Mouse (Mus musculus) lung, embryonic 16.5 days (tissue): Measurements from ENCODE around the gene Golga4. TPM values are rescaled to one million over a fixed set of nuclear protein-coding genes. Genes with fewer than 3 reads are reported as not detected.

ENCODE experiments used
- ATAC-seq: fragments of 200-750 bp; cut with Nextera tagmentation; 2 replicates; pipeline ENCODE4 v1.8.0; 2017; ENCODE audit warnings: low read depth, mild to moderate bottlenecking, moderate library complexity
- H3K27ac ChIP-seq: fragments of 300-500 bp; sonication (generic); 2 replicates; pipeline ENCODE4 v1.5.1; 2014; ENCODE audit warnings: mild to moderate bottlenecking, control low read depth, low read length
- H3K27me3 ChIP-seq: fragments of 300-500 bp; sonication (generic); 2 replicates; pipeline ENCODE4 v1.6.1; 2014; ENCODE audit warnings: low read depth, low read length, mixed read lengths; ENCODE audit not compliant: control insufficient read depth, insufficient read depth
- H3K36me3 ChIP-seq: fragments of 300-500 bp; sonication (generic); 2 replicates; pipeline ENCODE4 v1.6.1; 2014; ENCODE audit warnings: low read length; ENCODE audit not compliant: control insufficient read depth, insufficient read depth
- H3K4me1 ChIP-seq: fragments of 300-500 bp; sonication (generic); replicated peaks from 2 replicates; pipeline ENCODE4 v1.6.1; 2014; ENCODE audit warnings: low read length, mixed read lengths; ENCODE audit not compliant: control insufficient read depth, insufficient read depth
- H3K4me2 ChIP-seq: fragments of 300-500 bp; sonication (generic); 2 replicates; pipeline ENCODE4 v1.6.1; 2014; ENCODE audit warnings: low read depth, low read length, control low read depth
- H3K4me3 ChIP-seq: fragments of 300-500 bp; sonication (generic); 2 replicates; pipeline ENCODE4 v1.5.1; 2014; ENCODE audit warnings: mild to moderate bottlenecking, low read length, control low read depth
- H3K9ac ChIP-seq: fragments of 300-500 bp; sonication (generic); 2 replicates; pipeline ENCODE4 v1.6.1; 2014; ENCODE audit warnings: low read length, control low read depth
- H3K9me3 ChIP-seq: fragments of 300-500 bp; sonication (generic); 2 replicates; pipeline ENCODE4 v1.6.1; 2016; ENCODE audit warnings: low read length; ENCODE audit not compliant: control insufficient read depth
- WGBS: fragments of 180-500 bp; shearing (Covaris S2); extraction: QIAGEN DNeasy Blood & Tissue Kit; methylation state at CpG from one replicate; pipeline ENCODE4 v1.1.7; 2014; 5-methylcytosine and 5-hydroxymethylcytosine counted together
- polyA plus RNA-seq: library from polyadenylated mRNA; unstranded; fragments of >200 nt; fragmentation: Nextera tagmentation; extraction: Ambion mirVana; gene quantifications from 2 replicates; pipeline ENCODE4 v1.2.1, GENCODE M21; 2015

Gene Golga4
- polyA plus RNA-seq: 40.2 and 41.2 TPM in 2 replicates

DNA sequence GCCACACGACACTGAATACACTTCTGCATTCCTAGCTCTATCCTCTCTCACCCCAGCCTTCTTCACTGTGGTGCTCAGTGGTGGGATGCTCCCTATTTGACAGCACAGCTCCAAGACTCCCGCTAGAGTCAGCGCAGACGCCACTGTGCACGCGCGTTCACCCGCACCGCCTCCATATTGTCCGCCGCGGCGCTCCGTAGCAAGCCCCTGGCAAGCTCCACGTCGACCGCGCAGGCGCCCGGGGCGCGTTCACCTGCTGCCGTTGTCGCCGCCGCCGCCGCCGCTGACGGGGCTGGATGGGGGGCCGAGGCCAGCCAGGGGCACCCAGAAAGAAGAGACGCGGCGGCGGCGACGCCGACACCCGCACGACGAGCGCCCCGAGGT lies at the start of gene Golga4:
Golga4 (plus strand) TSS at position 248 of the 384 bp plus-strand sequence.
- H3K4me2 ChIP-seq: peak within 1 kb of the TSS; percentile 89
- under 1% methylated on average over 30 of the region's 43 CpGs for WGBS
- H3K4me3 ChIP-seq: peak within 1 kb of the TSS; percentile 96
- ATAC-seq: peak; percentile 92
- H3K27ac ChIP-seq: peak within 1 kb of the TSS; percentile 36
- H3K9me3 ChIP-seq: no peaks in the 10 kb centered on the region
- H3K9ac ChIP-seq: peak within 1 kb of the TSS; percentile 91
- no peaks in the 10 kb centered on the region for H3K36me3 ChIP-seq
- H3K27me3 ChIP-seq: no peaks in the 10 kb centered on the region
- peaks cover 10% of the 10 kb centered on the region for H3K4me1 ChIP-seq

GRCm38 (mm10) chr9:118456405-118456804 lies 49.7 kb upstream of the Golga4 start:
- Histone ChIP-seq H3K4me3 (no peak overlapping the region), H3K36me3 (no peaks in the 10 kb centered on the region), H3K4me1 (no peaks in the 10 kb centered on the region; the same call in 1 of the 2 replicates), H3K9ac (no peak overlapping the region), H3K27ac (no peak overlapping the region), H3K9me3 (no peaks in the 10 kb centered on the region), H3K27me3 (no peaks in the 10 kb centered on the region), H3K4me2 (no peak overlapping the region)
- ATAC-seq: no peak
- WGBS: 28% methylated on average over 6 of the region's 6 CpGs

DNA sequence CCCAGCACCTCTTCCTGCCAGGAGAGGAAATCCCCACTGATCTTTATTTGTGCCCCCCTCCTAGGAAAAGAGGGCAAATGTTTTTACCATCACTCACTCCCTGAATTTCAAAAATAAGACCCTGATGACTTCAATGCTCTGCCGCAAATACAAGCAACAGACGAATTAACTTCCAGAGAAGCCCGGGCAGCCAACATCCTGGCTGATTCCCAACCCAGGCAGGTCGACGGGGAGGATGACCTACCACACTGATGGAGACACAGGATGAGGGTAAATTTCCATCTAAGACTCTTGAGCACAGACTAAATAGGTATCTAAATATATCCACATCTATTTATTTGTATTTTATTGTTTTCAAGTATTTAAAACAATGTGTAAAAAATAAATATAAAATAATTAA lies 48.0 kb upstream of the Golga4 start:
- no peaks in the 10 kb centered on the region for H3K36me3 ChIP-seq
- H3K4me3 ChIP-seq: no peak overlapping the region
- no peak overlapping the region for H3K27ac ChIP-seq
- H3K9me3 ChIP-seq: no peaks in the 10 kb centered on the region
- ATAC-seq: no peak
- 13% methylated on average over 5 of the region's 5 CpGs for WGBS
- H3K27me3 ChIP-seq: no peaks in the 10 kb centered on the region; the same call in 1 of the 2 replicates
- no peak overlapping the region for H3K4me2 ChIP-seq
- H3K9ac ChIP-seq: no peak overlapping the region
- H3K4me1 ChIP-seq: no peaks in the 10 kb centered on the region; the same call in 1 of the 2 replicates

- Histone ChIP-seq H3K9me3 (no peaks in the 10 kb centered on the region), H3K9ac (no peak overlapping the region), H3K4me1 (no peaks in the 10 kb centered on the region), H3K27ac (no peak overlapping the region), H3K36me3 (no peaks in the 10 kb centered on the region), H3K4me2 (no peak overlapping the region), H3K27me3 (peaks cover 23% of the 10 kb centered on the region), H3K4me3 (no peak overlapping the region)
- WGBS: 53% methylated on average over 1 of the region's 1 CpGs
- ATAC-seq: no peak
Measured at GRCm38 (mm10) chr9:118464031-118464430, 42.0 kb upstream of the Golga4 start.

GRCm38 (mm10) chr9:118468301-118468700 lies 37.8 kb upstream of the Golga4 start:
- Histone ChIP-seq H3K36me3 (no peaks in the 10 kb centered on the region), H3K4me1 (no peaks in the 10 kb centered on the region), H3K27ac (no peak overlapping the region), H3K4me3 (no peak overlapping the region), H3K9ac (no peak overlapping the region), H3K9me3 (no peaks in the 10 kb centered on the region), H3K4me2 (no peak overlapping the region), H3K27me3 (peaks cover 50% of the 10 kb centered on the region)
- no peak for ATAC-seq
- 4% methylated on average over 14 of the region's 14 CpGs for WGBS

GRCm38 (mm10) chr9:118469272-118469671 lies 36.8 kb upstream of the Golga4 start:
- Histone ChIP-seq H3K9ac (no peak overlapping the region), H3K4me3 (no peak overlapping the region), H3K4me2 (no peak overlapping the region), H3K27ac (no peak overlapping the region), H3K4me1 (no peaks in the 10 kb centered on the region), H3K36me3 (no peaks in the 10 kb centered on the region), H3K9me3 (no peaks in the 10 kb centered on the region), H3K27me3 (peaks cover 50% of the 10 kb centered on the region)
- no peak for ATAC-seq
- WGBS: 9% methylated on average over 16 of the region's 16 CpGs

DNA sequence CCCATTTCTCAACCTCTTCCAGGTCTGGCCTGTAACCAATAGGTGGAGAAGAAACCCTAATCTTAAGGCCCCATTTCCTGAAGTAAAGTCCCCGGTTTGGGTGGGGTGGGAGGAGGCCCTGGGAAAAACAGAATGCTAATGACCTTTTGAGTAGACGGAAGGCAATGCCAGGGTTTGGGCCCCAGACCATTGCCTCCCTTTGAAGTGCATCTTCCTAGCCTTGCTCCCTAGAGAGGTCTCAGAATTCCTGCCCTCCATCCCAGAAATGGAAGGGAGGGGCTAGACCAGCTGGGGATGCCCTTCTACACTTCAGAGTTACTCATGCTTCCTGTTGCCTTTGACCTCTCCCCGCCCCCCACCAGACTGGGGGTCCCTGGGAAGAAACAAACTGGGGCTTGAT lies 34.8 kb upstream of the Golga4 start:
- 18% methylated on average over 3 of the region's 3 CpGs for WGBS

DNA sequence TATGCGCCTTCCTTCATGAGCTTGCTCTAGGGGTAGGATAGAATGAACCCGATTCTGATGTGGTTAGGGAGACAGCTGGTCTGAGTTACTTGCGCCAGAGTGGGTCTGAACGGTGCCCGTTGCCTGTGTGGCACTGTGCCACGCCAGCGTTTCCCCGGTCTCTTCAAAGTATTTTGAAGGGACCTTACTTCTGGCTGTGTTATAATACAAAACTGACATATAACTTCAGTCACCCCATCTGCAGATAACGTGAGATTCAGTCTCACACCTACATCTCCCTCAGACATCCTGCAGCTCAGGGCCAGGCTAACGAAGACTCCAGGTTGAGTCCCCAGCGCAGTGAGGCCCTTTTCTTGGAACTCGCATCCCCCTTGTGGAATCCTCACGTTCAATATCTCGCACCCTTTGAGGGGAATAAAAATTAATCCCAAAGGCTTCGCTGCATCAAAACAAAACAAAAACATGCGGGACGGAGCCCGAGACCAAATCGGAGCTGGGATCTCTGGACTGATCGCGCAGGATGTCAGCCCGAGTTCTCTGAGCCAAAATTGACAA lies 29.8 kb upstream of the Golga4 start:
- 3% methylated on average over 22 of the region's 22 CpGs for WGBS
- H3K36me3 ChIP-seq: no peaks in the 10 kb centered on the region
- no peak for ATAC-seq
- no peaks in the 10 kb centered on the region for H3K9me3 ChIP-seq
- no peak overlapping the region for H3K9ac ChIP-seq
- peaks cover 70% of the 10 kb centered on the region for H3K27me3 ChIP-seq
- no peak overlapping the region for H3K4me2 ChIP-seq
- peaks cover 17% of the 10 kb centered on the region for H3K4me1 ChIP-seq
- H3K4me3 ChIP-seq: peak overlapping the region; percentile 49
- no peak overlapping the region for H3K27ac ChIP-seq

More for the DNA sequence above, 34.8 kb upstream of the Golga4 start:
- H3K36me3 ChIP-seq: no peaks in the 10 kb centered on the region
- no peak overlapping the region for H3K27ac ChIP-seq
- no peaks in the 10 kb centered on the region for H3K4me1 ChIP-seq
- no peak for ATAC-seq
- H3K9ac ChIP-seq: no peak overlapping the region
- H3K4me2 ChIP-seq: no peak overlapping the region
- H3K27me3 ChIP-seq: peaks cover 64% of the 10 kb centered on the region
- no peak overlapping the region for H3K4me3 ChIP-seq
- no peaks in the 10 kb centered on the region for H3K9me3 ChIP-seq

DNA sequence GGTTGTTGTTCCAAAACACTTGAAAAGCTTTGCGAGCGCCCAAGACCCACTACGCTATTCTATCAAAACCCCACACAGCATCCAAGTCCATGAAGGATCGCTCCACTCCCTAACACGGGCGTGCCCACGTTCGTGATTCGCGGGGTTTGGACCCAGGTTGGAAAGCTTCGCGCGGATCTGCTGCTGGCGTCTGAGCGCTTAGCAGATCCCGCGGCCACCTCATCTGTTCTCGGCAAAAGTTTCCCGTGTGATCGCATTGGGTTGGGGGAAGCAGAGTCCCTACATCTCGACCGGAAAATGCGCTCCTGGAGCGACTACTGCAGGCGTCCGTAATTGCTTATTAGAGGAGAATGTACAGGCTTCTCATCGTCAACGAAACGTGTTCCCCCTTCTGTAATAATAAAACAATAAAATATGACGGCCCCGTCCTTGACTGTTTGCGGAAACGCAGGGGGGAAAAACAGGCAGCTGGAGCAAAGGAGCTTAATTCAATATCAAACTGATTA lies 29.2 kb upstream of the Golga4 start:
- no peaks in the 10 kb centered on the region for H3K9me3 ChIP-seq
- under 1% methylated on average over 33 of the region's 33 CpGs for WGBS
- H3K4me2 ChIP-seq: peak overlapping the region; percentile 49
- peaks cover 17% of the 10 kb centered on the region for H3K4me1 ChIP-seq
- peak overlapping the region; percentile 49 for H3K4me3 ChIP-seq
- H3K27me3 ChIP-seq: peaks cover 72% of the 10 kb centered on the region
- no peak overlapping the region for H3K9ac ChIP-seq
- H3K36me3 ChIP-seq: no peaks in the 10 kb centered on the region
- H3K27ac ChIP-seq: no peak overlapping the region
- ATAC-seq: no peak
